In genomic region chr2:117366478-117366877, GRCm38 (mm10) we compare ENCODE assay signal across 36 mouse cellular contexts. TPM values are rescaled to one million over a fixed set of nuclear protein-coding genes. Genes with fewer than 3 reads are reported as not detected.
DNase-seq lines count a peak whose midpoint lies in the region; ATAC-seq and TF ChIP-seq lines count a peak whose summit lies in the region.
"Had no signal": no experiment of that assay in that cellular context is flagged by ENCODE, and none has a peak within 500 bp of the region (broad histone marks: within the 10 kb centered on the region; RNA-seq: fewer than 3 reads in every experiment).

No protein-coding gene starts in this region.

- H3K4me1 ChIP-seq in cerebellum, adult 2 months (ENCODE audit: control insufficient read depth, insufficient read depth, low read length): peaks cover 9% of the 10 kb centered on the region
- no peaks in the 10 kb centered on the region for H3K4me1 ChIP-seq in forebrain, embryonic 13.5 days
- no peaks in the 10 kb centered on the region for H3K4me1 ChIP-seq in forebrain, embryonic 12.5 days
- H3K4me1 ChIP-seq in embryonic facial prominence, embryonic 14.5 days (ENCODE audit: control insufficient read depth, insufficient read depth, low read length): peaks cover 7% of the 10 kb centered on the region; the same call in 1 of the 2 replicates
- H3K4me1 ChIP-seq: heart, embryonic 15.5 days; liver, embryonic 15.5 days; midbrain, embryonic 10.5 days; neural tube, embryonic 12.5 days had no signal

- no peak overlapping the region for H3K27ac ChIP-seq in cerebellum, adult 2 months (ENCODE audit: insufficient read depth, low read length)
- H3K27ac ChIP-seq in forebrain, embryonic 13.5 days: no peak overlapping the region
- no peak overlapping the region for H3K27ac ChIP-seq in forebrain, embryonic 12.5 days
- no peak overlapping the region for H3K27ac ChIP-seq in embryonic facial prominence, embryonic 14.5 days (replicated peaks; ENCODE audit: low read depth, low read length)
- H3K27ac ChIP-seq: heart, embryonic 10.5 days; heart, embryonic 15.5 days; layer of hippocampus, adult 2 months; liver, embryonic 15.5 days; midbrain, embryonic 10.5 days; neural tube, embryonic 12.5 days; stomach, postnatal 0 days had no signal

- H3K4me3 ChIP-seq in cerebellum, adult 2 months (replicated peaks; ENCODE audit: insufficient read depth, low read depth, low read length): no peak overlapping the region
- H3K4me3 ChIP-seq in forebrain, embryonic 13.5 days: no peak overlapping the region
- no peak overlapping the region for H3K4me3 ChIP-seq in forebrain, embryonic 12.5 days (replicated peaks)
- no peak overlapping the region for H3K4me3 ChIP-seq in embryonic facial prominence, embryonic 14.5 days (ENCODE audit: low read depth, low read length)
- H3K4me3 ChIP-seq: heart, embryonic 10.5 days; heart, embryonic 15.5 days; layer of hippocampus, adult 2 months; liver, embryonic 15.5 days; midbrain, embryonic 10.5 days; myocyte; neural tube, embryonic 12.5 days had no signal

- H3K9ac ChIP-seq in forebrain, embryonic 13.5 days: no peak overlapping the region
- H3K9ac ChIP-seq in forebrain, embryonic 12.5 days: no peak overlapping the region
- no peak overlapping the region for H3K9ac ChIP-seq in embryonic facial prominence, embryonic 14.5 days (ENCODE audit: low read depth, low read length)
- H3K9ac ChIP-seq: heart, embryonic 15.5 days; liver, embryonic 15.5 days; lung, embryonic 14.5 days; neural tube, embryonic 12.5 days had no signal

- TF ChIP-seq CTCF in cerebellum, adult 2 months (IDR thresholded peaks at IDR 0.05; ENCODE audit: borderline replicate concordance, insufficient read depth, low read depth, low read length): no peak

- 0 out of 2 replicates have a peak, but pooled peaks have one; percentile 45 for ATAC-seq in forebrain, embryonic 13.5 days
- no peak for ATAC-seq in forebrain, embryonic 12.5 days (ENCODE audit: low FRiP score)
- no peak for ATAC-seq in embryonic facial prominence, embryonic 14.5 days (ENCODE audit: low read depth)
- ATAC-seq: activated CD4-positive, CD25-positive, alpha-beta regulatory T cell, adult 4 months; inflammation-experienced regulatory T-cells, adult 6 months; midbrain, embryonic 16.5 days had no signal

- no peak for TF ChIP-seq POLR2A in cerebellum, adult 2 months (IDR thresholded peaks at IDR 0.05; ENCODE audit: borderline replicate concordance, insufficient read depth, low read length)

- no peak overlapping the region for H3K4me2 ChIP-seq in forebrain, embryonic 13.5 days
- no peak overlapping the region for H3K4me2 ChIP-seq in forebrain, embryonic 12.5 days
- H3K4me2 ChIP-seq in embryonic facial prominence, embryonic 14.5 days (ENCODE audit: low read depth, low read length): no peak overlapping the region
- H3K4me2 ChIP-seq: heart, embryonic 15.5 days; liver, embryonic 15.5 days; lung, embryonic 14.5 days; neural tube, embryonic 12.5 days had no signal

- WGBS in cerebellum, adult 2 months: 7% methylated on average over 3 of the region's 3 CpGs
- WGBS in forebrain, embryonic 13.5 days: 67% methylated on average over 3 of the region's 3 CpGs
- WGBS in forebrain, embryonic 12.5 days: 66% methylated on average over 3 of the region's 3 CpGs
- WGBS in embryonic facial prominence, embryonic 14.5 days: 34% methylated on average over 3 of the region's 3 CpGs

- no peaks in the 10 kb centered on the region; the same call in 1 of the 2 replicates for H3K27me3 ChIP-seq in cerebellum, adult 2 months (ENCODE audit: control insufficient read depth, insufficient read depth, low read length)
- H3K27me3 ChIP-seq in forebrain, embryonic 13.5 days: no peaks in the 10 kb centered on the region
- H3K27me3 ChIP-seq in forebrain, embryonic 12.5 days: no peaks in the 10 kb centered on the region
- H3K27me3 ChIP-seq in embryonic facial prominence, embryonic 14.5 days (replicated peaks; ENCODE audit: control insufficient read depth, insufficient read depth, low read length): no peaks in the 10 kb centered on the region
- H3K27me3 ChIP-seq: CH12.LX; heart, embryonic 15.5 days; liver, embryonic 15.5 days; neural tube, embryonic 12.5 days had no signal

- H3K9me3 ChIP-seq in forebrain, embryonic 13.5 days (replicated peaks): no peaks in the 10 kb centered on the region
- no peaks in the 10 kb centered on the region for H3K9me3 ChIP-seq in forebrain, embryonic 12.5 days
- H3K9me3 ChIP-seq in embryonic facial prominence, embryonic 14.5 days (ENCODE audit: control insufficient read depth, low read length): no peaks in the 10 kb centered on the region
- H3K9me3 ChIP-seq: heart, embryonic 10.5 days; heart, embryonic 15.5 days; liver, embryonic 15.5 days; midbrain, embryonic 10.5 days; neural tube, embryonic 12.5 days had no signal

- DNase-seq in cerebellum, adult 2 months: peak; percentile 14 to 47
- no peak for DNase-seq in cerebellum, adult 11 months
- DNase-seq in layer of hippocampus, adult 11-12 months (ENCODE audit: low spot score): peak; percentile 15
- DNase-seq in layer of hippocampus, postnatal 25 days (ENCODE audit: extremely low spot score in 1 of 2, low spot score in 1 of 2): no peak
- DNase-seq in embryonic facial prominence, embryonic 14.5 days (ENCODE audit: low spot score): peak; percentile 36
- DNase-seq in thymus, postnatal 10 days (ENCODE audit: low spot score in 2 of 2): no peak
- DNase-seq: adrenal gland, adult 2 months; adrenal gland, postnatal 36 days; cerebellum, adult 18-20 months; gastrocnemius, postnatal 25 days; heart, adult 11 months; kidney, adult 11 months; kidney, postnatal 25 days; lung, embryonic 14.5 days; lung, postnatal 14 days; right cerebral cortex, postnatal 4 days; thymus, adult 18-20 months; thymus, postnatal 36 days had no signal

- no peaks in the 10 kb centered on the region for H3K36me3 ChIP-seq in forebrain, embryonic 13.5 days (ENCODE audit: poor library complexity, severe bottlenecking)
- H3K36me3 ChIP-seq in forebrain, embryonic 12.5 days (replicated peaks): no peaks in the 10 kb centered on the region
- no peaks in the 10 kb centered on the region for H3K36me3 ChIP-seq in embryonic facial prominence, embryonic 14.5 days (ENCODE audit: control insufficient read depth, insufficient read depth, low read length)
- H3K36me3 ChIP-seq: heart, embryonic 10.5 days; heart, embryonic 15.5 days; liver, embryonic 15.5 days; midbrain, embryonic 10.5 days; neural tube, embryonic 12.5 days had no signal

RNA-seq across cellular contexts. Expression of gene Rasgrp1, which starts 23.7 kb away (rescaled TPM):
- 19.1 and 21.1 TPM in 2 replicates for polyA plus RNA-seq in cerebellum, adult 2 months (2012; rRNA removed)
- 2.9 and 5.1 TPM in 2 replicates for polyA plus RNA-seq in forebrain, embryonic 13.5 days (2015; fragmentation: Nextera tagmentation; extraction: Ambion mirVana)
- polyA plus RNA-seq in forebrain, embryonic 12.5 days (2016; fragmentation: Nextera tagmentation; extraction: Ambion mirVana): 6.9 and 10.5 TPM in 2 replicates
- total RNA-seq in layer of hippocampus, postnatal 25 days (2021): 100 to 1,000 TPM; 390 to 419 TPM
- 0.97 and 1.9 TPM in 2 replicates for polyA plus RNA-seq in embryonic facial prominence, embryonic 14.5 days (2014; fragmentation: Nextera tagmentation; extraction: Ambion mirVana)
- total RNA-seq: common myeloid progenitor, adult 5-6 weeks; gastrocnemius, adult 18-20 months; megakaryocyte progenitor cell, adult 5-6 weeks had no signal
- polyA plus RNA-seq: C2C12, myocyte had no signal

Comparison
In these comparisons a context has a peak if more than half of its experiments do, and no peak if none do; other contexts are left out.
1. DNase-seq: peak in cerebellum, adult 2 months (2 of 2), layer of hippocampus, adult 11-12 months (single experiment) and embryonic facial prominence, embryonic 14.5 days (single experiment); none in cerebellum, adult 11 months (single experiment), layer of hippocampus, postnatal 25 days (0 of 2) and thymus, postnatal 10 days (0 of 2).